Mouse (Mus musculus): ENCODE data around the gene Gm5148. TPM values are rescaled to one million over a fixed set of nuclear protein-coding genes. Genes with fewer than 3 reads are reported as not detected.

Gene Gm5148
- polyA plus RNA-seq (2015; fragmentation: Nextera tagmentation; extraction: Ambion mirVana) = 3.0 and 4.1 TPM in 2 replicates

DNA sequence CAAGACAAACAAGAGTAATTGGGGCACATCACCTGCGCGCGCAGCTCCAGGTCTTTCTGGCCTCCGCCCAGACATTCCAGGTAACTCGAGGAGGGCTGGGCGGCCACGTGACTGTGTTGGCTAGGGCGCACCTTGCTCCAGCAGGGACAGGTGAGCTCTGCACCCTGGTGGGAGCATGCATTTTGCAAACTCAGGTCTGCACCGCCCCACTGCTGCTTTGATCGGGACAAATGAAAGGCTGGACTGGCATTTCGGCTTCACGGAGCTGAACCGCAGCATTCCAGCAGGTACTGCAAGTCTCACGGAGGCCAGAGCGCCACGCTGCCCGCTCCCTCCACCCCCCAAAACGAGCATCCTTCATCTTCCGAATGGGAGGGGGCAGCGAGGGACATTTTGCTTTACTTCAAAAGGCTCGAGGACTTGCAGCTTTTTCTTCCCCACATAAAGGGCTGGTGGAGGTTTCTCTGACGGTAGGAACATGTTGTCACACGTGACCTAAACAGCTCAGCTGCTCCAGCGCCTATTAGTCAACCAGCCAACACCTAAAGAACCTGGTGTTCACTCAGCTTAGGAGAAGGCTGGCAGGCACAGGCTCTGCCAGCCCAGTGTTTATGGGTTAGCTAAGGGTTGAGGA lies at the start of gene Gm5148:
Gm5148 (minus strand) TSS at position 320 of the 634 bp plus-strand sequence.
- peak within 1 kb of the TSS; percentile 89 for H3K27ac ChIP-seq (ENCODE audit: low read depth)
- peak; percentile 78 for DNase-seq

DNA sequence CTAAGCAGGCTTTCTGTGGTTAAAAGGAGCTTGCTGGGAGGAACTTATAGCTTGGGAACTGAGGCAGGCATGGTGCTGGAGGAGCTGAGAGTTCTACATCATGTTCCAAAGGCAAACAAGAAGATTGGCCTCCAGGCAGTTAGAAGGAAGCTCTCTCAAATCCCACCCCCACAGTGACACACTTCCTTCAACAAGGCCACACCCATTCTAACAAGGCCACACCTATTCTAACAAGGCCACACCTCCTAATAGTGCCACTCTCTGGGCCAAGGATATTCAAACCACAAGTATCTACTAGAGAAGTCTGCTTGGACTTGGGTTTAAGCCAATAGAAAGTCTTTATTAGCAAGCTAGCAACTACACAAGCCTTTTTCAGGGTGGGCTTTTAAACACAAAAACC lies 46.7 kb upstream of the Gm5148 start:
- H3K27ac ChIP-seq (ENCODE audit: low read depth) = no peak overlapping the region
- ATAC-seq (0 out of 2 replicates have a peak, but pooled peaks have one; percentile 38), DNase-seq (no peak)
- peaks cover 18% of the 10 kb centered on the region for H3K4me1 ChIP-seq (ENCODE audit: insufficient read depth)
- H3K9me3 ChIP-seq (ENCODE audit: low read length) = no peaks in the 10 kb centered on the region
- H3K4me3 ChIP-seq (ENCODE audit: low read depth, low read length) = no peak overlapping the region
- H3K9ac ChIP-seq (replicated peaks) = no peak overlapping the region
- H3K27me3 ChIP-seq (ENCODE audit: insufficient read depth, low read length) = no peaks in the 10 kb centered on the region
- H3K36me3 ChIP-seq (replicated peaks; ENCODE audit: insufficient read depth, low read length) = no peaks in the 10 kb centered on the region
- no peak for TF ChIP-seq EP300 (IDR thresholded peaks at IDR 0.05; ENCODE audit: low read depth)
- TF ChIP-seq CTCF (IDR thresholded peaks at IDR 0.05; ENCODE audit: low read depth) = no peak
- no peak overlapping the region for H3K4me2 ChIP-seq (ENCODE audit: low read depth, low read length)

More for the DNA sequence above, at the start of gene Gm5148:
- peaks cover 39% of the 10 kb centered on the region for H3K4me1 ChIP-seq (ENCODE audit: insufficient read depth)
- 5% methylated on average over 24 of the region's 24 CpGs for WGBS (ENCODE audit: insufficient replicate concordance)
- peak within 1 kb of the TSS; percentile 38 for H3K4me3 ChIP-seq (ENCODE audit: low read depth, low read length)
- H3K27me3 ChIP-seq (ENCODE audit: insufficient read depth, low read length) = peaks cover 9% of the 10 kb centered on the region; the same call in 1 of the 2 replicates
- peak within 1 kb of the TSS; percentile 57 for H3K9ac ChIP-seq (replicated peaks)
- H3K36me3 ChIP-seq (replicated peaks; ENCODE audit: insufficient read depth, low read length) = no peaks in the 10 kb centered on the region
- peak; percentile 24; the same call in 1 of the 2 replicates for TF ChIP-seq EP300 (IDR thresholded peaks at IDR 0.05; ENCODE audit: low read depth)
- TF ChIP-seq CTCF (IDR thresholded peaks at IDR 0.05; ENCODE audit: low read depth) = peak; percentile 31
- H3K9me3 ChIP-seq (ENCODE audit: low read length) = no peaks in the 10 kb centered on the region
- peak; percentile 77 for ATAC-seq
- H3K4me2 ChIP-seq (ENCODE audit: low read depth, low read length) = peak within 1 kb of the TSS; percentile 73

DNA sequence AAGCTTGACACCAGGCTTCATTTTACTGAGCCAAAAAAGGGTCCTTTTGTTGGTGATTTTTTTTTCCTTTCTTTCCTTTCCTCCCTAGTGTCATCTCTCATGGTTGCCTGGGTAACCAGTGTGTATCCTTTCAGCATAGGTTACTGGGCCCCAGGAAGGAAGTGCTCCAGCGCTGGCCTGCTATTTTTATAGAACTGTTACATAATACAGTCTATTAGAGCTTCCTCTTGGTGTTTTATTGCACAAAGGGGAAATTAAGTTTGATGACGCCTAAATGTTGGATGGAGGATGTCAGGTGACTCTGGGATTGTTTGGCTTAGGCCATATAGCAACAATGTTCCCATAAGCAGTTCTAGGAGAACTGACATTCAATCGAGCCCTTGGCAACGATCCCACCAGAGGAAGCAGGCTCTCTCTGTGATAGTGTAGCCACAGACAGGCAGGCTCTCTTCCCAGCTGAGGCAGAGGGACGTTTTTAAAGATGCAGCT lies 45.0 kb upstream of the Gm5148 start:
- Histone ChIP-seq H3K9ac (replicated peaks) (no peak overlapping the region), H3K4me3 (ENCODE audit: low read depth, low read length) (no peak overlapping the region), H3K36me3 (replicated peaks; ENCODE audit: insufficient read depth, low read length) (no peaks in the 10 kb centered on the region), H3K4me2 (ENCODE audit: low read depth, low read length) (peak overlapping the region; percentile 48), H3K27me3 (ENCODE audit: insufficient read depth, low read length) (no peaks in the 10 kb centered on the region), H3K27ac (ENCODE audit: low read depth) (peak overlapping the region; percentile 75), H3K4me1 (ENCODE audit: insufficient read depth) (peaks cover 18% of the 10 kb centered on the region), H3K9me3 (ENCODE audit: low read length) (no peaks in the 10 kb centered on the region)
- TF ChIP-seq EP300 (IDR thresholded peaks at IDR 0.05; ENCODE audit: low read depth) (peak; percentile 84), CTCF (IDR thresholded peaks at IDR 0.05; ENCODE audit: low read depth) (no peak)
- WGBS (ENCODE audit: insufficient replicate concordance) = 19% methylated on average over 5 of the region's 5 CpGs
- ATAC-seq (peak; percentile 78), DNase-seq (peak; percentile 48)

DNA sequence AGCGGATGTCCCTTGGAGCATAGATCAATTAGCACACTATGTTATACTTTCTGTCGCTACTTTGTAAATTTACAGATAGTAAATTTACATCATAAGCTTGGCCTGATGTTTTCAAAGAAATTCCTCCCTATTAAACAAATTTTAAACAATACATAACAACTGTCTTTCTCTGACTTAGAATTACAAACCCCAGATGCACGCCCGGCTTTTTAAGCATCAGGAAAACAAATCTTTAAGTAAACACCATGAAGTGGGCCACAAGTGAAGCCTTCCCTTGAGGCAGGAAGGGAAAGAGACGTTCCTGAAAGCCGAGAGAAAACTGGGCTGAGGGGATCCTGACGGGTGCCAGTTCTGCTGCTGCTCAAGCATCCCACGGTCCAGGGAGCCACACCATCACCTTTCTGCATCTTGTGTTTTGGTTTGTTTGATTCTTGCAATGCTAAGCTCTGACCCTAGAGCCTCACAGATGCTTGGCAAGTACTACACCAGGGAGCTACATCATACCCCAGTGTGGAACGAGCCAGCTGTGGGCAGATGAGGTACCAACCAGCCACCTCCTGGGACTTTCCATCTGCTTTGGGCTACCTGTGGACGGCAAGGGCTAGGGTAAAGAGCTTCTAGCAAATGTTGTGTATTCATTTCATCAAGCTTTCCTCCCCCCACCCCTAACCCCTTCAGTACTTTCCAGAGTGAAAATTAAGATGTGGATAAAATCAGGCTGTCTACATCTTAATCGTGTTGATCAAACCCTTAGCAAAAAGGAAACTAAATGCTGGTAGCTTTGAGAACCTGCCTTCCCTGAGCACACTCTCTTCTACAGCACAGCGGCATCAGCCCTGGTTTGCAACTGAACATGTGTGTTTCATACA lies 43.1 kb upstream of the Gm5148 start:
- DNase-seq (no peak), ATAC-seq (no peak)
- Histone ChIP-seq H3K9me3 (ENCODE audit: low read length) (no peaks in the 10 kb centered on the region), H3K27me3 (ENCODE audit: insufficient read depth, low read length) (no peaks in the 10 kb centered on the region), H3K4me1 (ENCODE audit: insufficient read depth) (peaks cover 22% of the 10 kb centered on the region), H3K27ac (ENCODE audit: low read depth) (no peak overlapping the region), H3K9ac (replicated peaks) (no peak overlapping the region), H3K4me3 (ENCODE audit: low read depth, low read length) (no peak overlapping the region), H3K4me2 (ENCODE audit: low read depth, low read length) (no peak overlapping the region), H3K36me3 (replicated peaks; ENCODE audit: insufficient read depth, low read length) (no peaks in the 10 kb centered on the region)
- TF ChIP-seq CTCF (IDR thresholded peaks at IDR 0.05; ENCODE audit: low read depth) (no peak), EP300 (IDR thresholded peaks at IDR 0.05; ENCODE audit: low read depth) (no peak)
- WGBS (ENCODE audit: insufficient replicate concordance) = 69% methylated on average over 12 of the region's 12 CpGs

DNA sequence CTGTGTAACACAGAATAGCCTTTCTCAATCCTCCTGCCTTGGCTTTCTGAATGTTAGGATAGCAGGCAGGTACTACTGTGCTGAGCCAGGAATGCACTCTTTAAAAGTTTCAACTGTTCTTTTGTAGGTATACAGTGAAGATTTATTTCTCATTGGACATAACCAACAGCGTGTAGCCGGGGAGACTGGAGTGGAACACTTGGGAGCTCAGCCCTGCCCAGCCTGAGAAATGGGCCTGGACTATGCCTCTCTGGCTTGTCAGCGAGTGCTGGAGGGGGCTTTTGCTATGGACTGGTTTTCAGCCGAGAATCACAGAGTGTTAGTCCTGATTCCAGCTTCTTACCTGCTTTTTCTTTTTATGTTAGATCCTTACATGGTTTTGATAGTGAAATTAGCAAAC lies 42.3 kb upstream of the Gm5148 start:
- 73% methylated on average over 4 of the region's 4 CpGs for WGBS (ENCODE audit: insufficient replicate concordance)

DNA sequence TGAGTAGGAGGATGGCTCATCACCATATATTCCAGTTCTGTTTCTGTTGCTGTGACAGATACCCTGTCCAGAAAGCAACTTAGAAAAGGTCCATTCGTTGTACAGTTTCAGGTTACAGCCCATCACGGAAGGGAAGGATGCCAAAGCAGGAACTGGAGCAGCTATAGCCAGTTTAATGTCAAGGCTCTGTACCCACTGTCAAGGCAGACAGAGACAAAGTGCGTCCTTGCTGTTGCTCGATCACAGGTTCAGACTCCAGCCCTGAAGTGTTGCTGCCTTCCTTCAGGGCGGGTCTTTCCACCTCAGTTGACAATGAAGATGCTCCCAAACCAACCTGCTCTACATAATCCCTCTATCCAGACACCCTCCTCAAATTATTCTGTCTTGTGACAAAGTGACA lies 41.7 kb upstream of the Gm5148 start:
- TF ChIP-seq EP300 (IDR thresholded peaks at IDR 0.05; ENCODE audit: low read depth) = no peak
- TF ChIP-seq CTCF (IDR thresholded peaks at IDR 0.05; ENCODE audit: low read depth) = no peak
- DNase-seq = no peak

More for the DNA sequence above, 42.3 kb upstream of the Gm5148 start:
- no peak for ATAC-seq
- Histone ChIP-seq H3K36me3 (replicated peaks; ENCODE audit: insufficient read depth, low read length) (no peaks in the 10 kb centered on the region), H3K27ac (ENCODE audit: low read depth) (0 out of 2 replicates have a peak overlapping the region, but pooled peaks have one; percentile 13), H3K9me3 (ENCODE audit: low read length) (no peaks in the 10 kb centered on the region), H3K4me3 (ENCODE audit: low read depth, low read length) (no peak overlapping the region), H3K4me2 (ENCODE audit: low read depth, low read length) (no peak overlapping the region), H3K9ac (replicated peaks) (no peak overlapping the region), H3K27me3 (ENCODE audit: insufficient read depth, low read length) (no peaks in the 10 kb centered on the region), H3K4me1 (ENCODE audit: insufficient read depth) (peaks cover 25% of the 10 kb centered on the region)
- DNase-seq = no peak
- no peak for TF ChIP-seq EP300 (IDR thresholded peaks at IDR 0.05; ENCODE audit: low read depth)
- TF ChIP-seq CTCF (IDR thresholded peaks at IDR 0.05; ENCODE audit: low read depth) = no peak

More for the DNA sequence above, 41.7 kb upstream of the Gm5148 start:
- Histone ChIP-seq H3K9ac (replicated peaks) (no peak overlapping the region), H3K4me2 (ENCODE audit: low read depth, low read length) (no peak overlapping the region), H3K27ac (ENCODE audit: low read depth) (no peak overlapping the region), H3K36me3 (replicated peaks; ENCODE audit: insufficient read depth, low read length) (no peaks in the 10 kb centered on the region), H3K27me3 (ENCODE audit: insufficient read depth, low read length) (no peaks in the 10 kb centered on the region), H3K4me1 (ENCODE audit: insufficient read depth) (peaks cover 25% of the 10 kb centered on the region), H3K4me3 (ENCODE audit: low read depth, low read length) (no peak overlapping the region), H3K9me3 (ENCODE audit: low read length) (no peaks in the 10 kb centered on the region)
- WGBS (ENCODE audit: insufficient replicate concordance) = 73% methylated on average over 5 of the region's 5 CpGs
- ATAC-seq = no peak
